Mouse (Mus musculus): Measurements from ENCODE around the gene Synm. TPM values are rescaled to one million over a fixed set of nuclear protein-coding genes. Genes with fewer than 3 reads are reported as not detected.

The Synm gene
- polyA plus RNA-seq, 1 experiment from 2014 or later = 4.0 TPM

GRCm38 (mm10) chr7:67758506-67758857, 1.1 kb downstream of the Synm start:
- ATAC-seq (ENCODE audit: low read depth) = no peak; the same call in 1 of the 2 replicates
- H3K9me3 ChIP-seq (ENCODE audit: control insufficient read depth, low read length) = no peaks in the 10 kb centered on the region
- H3K9ac ChIP-seq (replicated peaks; ENCODE audit: low read depth, low read length) = peak overlapping the region; percentile 64
- peak overlapping the region; percentile 74 for H3K27ac ChIP-seq (ENCODE audit: low read depth, low read length)
- WGBS = 1% methylated on average over 19 of the region's 19 CpGs
- H3K36me3 ChIP-seq (ENCODE audit: control insufficient read depth, insufficient read depth, low read length) = no peaks in the 10 kb centered on the region
- H3K4me2 ChIP-seq (ENCODE audit: low read depth, low read length) = peak overlapping the region; percentile 98
- H3K4me1 ChIP-seq (ENCODE audit: control insufficient read depth, insufficient read depth, low read length) = no peaks in the 10 kb centered on the region
- H3K27me3 ChIP-seq (ENCODE audit: control insufficient read depth, insufficient read depth, low read length) = 0 out of 2 replicates have a peak, but pooled peaks cover 3% of the 10 kb centered on the region
- peak overlapping the region; percentile 57 for H3K4me3 ChIP-seq (ENCODE audit: low read depth, low read length)

DNA sequence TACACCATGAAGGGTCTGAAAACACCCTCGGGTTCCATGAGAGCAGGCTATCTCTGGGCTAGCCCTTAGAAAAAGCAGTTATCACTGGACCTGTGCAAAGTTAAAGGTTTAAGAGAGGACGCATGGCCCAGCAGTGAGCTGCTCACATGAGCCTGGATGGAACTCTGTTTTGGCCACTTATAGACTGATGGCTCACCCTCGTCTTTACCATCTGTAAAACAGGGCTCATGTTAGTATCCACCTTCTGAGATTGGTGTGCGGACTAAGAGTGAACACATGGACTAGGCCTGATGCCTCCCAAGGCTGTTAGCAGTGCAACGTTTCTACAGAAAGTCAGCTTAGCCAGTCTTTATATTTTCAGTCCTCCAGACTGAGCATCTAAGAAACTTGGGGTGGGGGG, 2.9 kb downstream of the Synm start:
- 87% methylated on average over 5 of the region's 5 CpGs for WGBS
- Histone ChIP-seq H3K27me3 (ENCODE audit: control insufficient read depth, insufficient read depth, low read length) (0 out of 2 replicates have a peak, but pooled peaks cover 3% of the 10 kb centered on the region), H3K36me3 (ENCODE audit: control insufficient read depth, insufficient read depth, low read length) (no peaks in the 10 kb centered on the region), H3K4me2 (ENCODE audit: low read depth, low read length) (no peak overlapping the region), H3K4me3 (ENCODE audit: low read depth, low read length) (no peak overlapping the region), H3K4me1 (ENCODE audit: control insufficient read depth, insufficient read depth, low read length) (no peaks in the 10 kb centered on the region), H3K27ac (ENCODE audit: low read depth, low read length) (no peak overlapping the region), H3K9me3 (ENCODE audit: control insufficient read depth, low read length) (no peaks in the 10 kb centered on the region), H3K9ac (replicated peaks; ENCODE audit: low read depth, low read length) (no peak overlapping the region)
- no peak for ATAC-seq (ENCODE audit: low read depth)

DNA sequence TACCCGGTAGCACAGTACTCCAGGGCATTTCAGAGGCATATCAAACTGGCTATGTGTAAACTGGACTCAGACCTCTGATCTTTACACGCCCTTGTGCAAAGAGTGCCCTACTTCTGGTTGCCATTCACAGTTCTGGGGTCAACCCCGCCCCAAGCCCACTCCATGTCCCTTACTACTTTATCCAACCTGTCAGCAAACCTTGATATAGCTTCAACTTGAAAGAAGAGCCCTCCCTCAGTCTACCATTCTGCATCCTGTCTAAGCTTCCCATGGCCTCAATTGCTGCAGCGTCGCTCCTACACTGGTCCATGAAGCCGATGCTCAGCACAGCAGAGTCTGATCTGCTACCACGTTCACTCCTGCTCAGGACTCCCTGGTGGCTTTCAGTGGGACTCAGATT, 4.2 kb downstream of the Synm start:
- Histone ChIP-seq H3K27ac (ENCODE audit: low read depth, low read length) (no peak overlapping the region), H3K4me1 (ENCODE audit: control insufficient read depth, insufficient read depth, low read length) (no peaks in the 10 kb centered on the region), H3K36me3 (ENCODE audit: control insufficient read depth, insufficient read depth, low read length) (no peaks in the 10 kb centered on the region), H3K9me3 (ENCODE audit: control insufficient read depth, low read length) (no peaks in the 10 kb centered on the region), H3K27me3 (ENCODE audit: control insufficient read depth, insufficient read depth, low read length) (0 out of 2 replicates have a peak, but pooled peaks cover 3% of the 10 kb centered on the region), H3K9ac (replicated peaks; ENCODE audit: low read depth, low read length) (no peak overlapping the region), H3K4me3 (ENCODE audit: low read depth, low read length) (no peak overlapping the region), H3K4me2 (ENCODE audit: low read depth, low read length) (no peak overlapping the region)
- 90% methylated on average over 7 of the region's 7 CpGs for WGBS
- no peak for ATAC-seq (ENCODE audit: low read depth)

DNA sequence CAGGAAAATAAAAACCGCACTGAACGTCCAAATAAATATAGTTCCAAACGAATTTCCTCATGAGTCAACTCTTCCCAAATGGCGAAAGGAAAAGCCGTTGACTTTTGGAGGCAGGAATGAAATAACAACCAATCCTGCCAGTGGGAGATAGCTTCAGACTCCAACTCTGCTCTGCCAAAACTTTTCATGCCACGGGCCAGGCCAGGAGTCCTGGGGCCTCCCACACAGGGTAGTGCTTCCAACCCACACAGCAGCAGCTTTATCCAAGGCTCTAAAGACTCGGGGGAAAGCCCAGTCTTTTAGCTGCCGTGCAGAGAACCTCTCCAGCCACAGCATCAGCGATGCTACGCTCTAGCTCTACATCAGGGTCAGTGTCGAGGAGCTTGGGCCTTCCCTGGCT, 4.9 kb downstream of the Synm start:
- Histone ChIP-seq H3K36me3 (ENCODE audit: control insufficient read depth, insufficient read depth, low read length) (no peaks in the 10 kb centered on the region), H3K4me1 (ENCODE audit: control insufficient read depth, insufficient read depth, low read length) (no peaks in the 10 kb centered on the region), H3K9ac (replicated peaks; ENCODE audit: low read depth, low read length) (no peak overlapping the region), H3K4me3 (ENCODE audit: low read depth, low read length) (no peak overlapping the region), H3K4me2 (ENCODE audit: low read depth, low read length) (no peak overlapping the region), H3K27ac (ENCODE audit: low read depth, low read length) (no peak overlapping the region), H3K27me3 (ENCODE audit: control insufficient read depth, insufficient read depth, low read length) (0 out of 2 replicates have a peak, but pooled peaks cover 3% of the 10 kb centered on the region), H3K9me3 (ENCODE audit: control insufficient read depth, low read length) (no peaks in the 10 kb centered on the region)
- 77% methylated on average over 11 of the region's 11 CpGs for WGBS
- ATAC-seq (ENCODE audit: low read depth) = no peak

DNA sequence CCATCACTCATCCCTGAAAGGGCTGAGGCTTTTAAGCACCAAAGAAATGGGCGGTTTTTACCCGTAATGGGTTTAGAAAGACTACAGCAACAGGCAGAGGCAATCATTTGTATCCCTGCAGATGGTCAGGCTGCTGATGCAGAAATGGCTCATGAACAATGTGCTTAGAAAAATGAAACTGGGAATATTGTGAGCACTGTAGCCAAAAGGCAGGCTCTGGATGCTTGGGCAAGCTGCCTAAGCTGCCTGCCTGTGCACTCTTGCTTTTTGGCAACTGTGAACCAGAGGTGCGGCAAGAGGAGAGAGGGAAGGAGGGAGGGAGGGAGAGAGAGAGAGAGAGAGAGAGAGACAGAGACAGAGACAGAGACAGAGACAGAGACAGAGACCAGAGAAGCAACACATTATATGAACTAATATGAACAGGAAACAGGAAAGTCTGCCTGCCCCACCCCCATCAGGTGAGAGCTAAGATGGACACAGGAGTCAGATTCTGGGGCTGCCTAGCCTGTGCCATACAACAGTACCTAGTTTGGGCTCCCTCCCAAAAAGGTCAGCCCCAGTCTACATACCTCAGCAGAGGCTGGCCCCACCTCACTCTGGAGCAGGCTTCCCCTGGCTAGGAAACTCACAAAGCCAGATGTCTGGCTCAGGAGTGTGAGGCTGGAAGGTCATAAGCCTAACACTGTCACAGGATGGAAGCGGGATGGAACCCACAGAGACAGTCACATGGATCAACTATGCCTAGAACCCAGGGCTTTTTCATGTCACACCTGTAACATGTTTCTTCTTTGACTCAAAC, 9.9 kb downstream of the Synm start:
- 61% methylated on average over 4 of the region's 4 CpGs for WGBS
- H3K9ac ChIP-seq (replicated peaks; ENCODE audit: low read depth, low read length) = no peak overlapping the region

DNA sequence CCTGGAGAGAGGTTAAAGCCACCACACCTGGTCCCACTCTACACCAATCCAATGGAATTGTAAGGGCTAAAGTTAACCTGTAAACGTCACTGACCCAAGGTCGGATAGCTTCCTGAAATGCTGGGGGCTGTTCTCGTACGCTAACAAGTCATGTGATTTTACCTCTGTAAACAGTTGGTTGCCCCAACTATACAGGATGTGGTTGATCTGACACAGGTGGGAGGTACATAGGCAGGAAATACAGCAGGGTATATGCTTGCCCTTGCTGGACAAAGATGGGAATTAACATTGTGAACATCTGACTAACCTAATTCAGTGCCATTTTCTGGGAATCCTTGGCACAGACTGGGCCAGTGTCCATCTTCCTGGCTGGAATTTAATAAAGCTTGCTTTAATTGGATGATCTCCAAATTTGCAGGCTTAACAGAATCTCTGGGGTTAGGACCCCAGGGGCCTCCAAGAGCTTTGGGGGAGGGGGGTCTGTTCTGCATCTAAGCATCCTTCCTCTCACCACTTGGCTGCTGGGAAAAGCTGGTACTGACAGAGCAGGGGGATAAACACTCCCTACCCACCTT, 11.7 kb downstream of the Synm start:
- no peaks in the 10 kb centered on the region for H3K4me1 ChIP-seq (ENCODE audit: control insufficient read depth, insufficient read depth, low read length)
- no peak for ATAC-seq (ENCODE audit: low read depth)
- no peaks in the 10 kb centered on the region for H3K27me3 ChIP-seq (ENCODE audit: control insufficient read depth, insufficient read depth, low read length)
- no peaks in the 10 kb centered on the region for H3K36me3 ChIP-seq (ENCODE audit: control insufficient read depth, insufficient read depth, low read length)
- H3K9ac ChIP-seq (replicated peaks; ENCODE audit: low read depth, low read length) = no peak overlapping the region
- H3K4me2 ChIP-seq (ENCODE audit: low read depth, low read length) = no peak overlapping the region
- H3K27ac ChIP-seq (ENCODE audit: low read depth, low read length) = no peak overlapping the region
- H3K9me3 ChIP-seq (ENCODE audit: control insufficient read depth, low read length) = no peaks in the 10 kb centered on the region
- H3K4me3 ChIP-seq (ENCODE audit: low read depth, low read length) = no peak overlapping the region
- WGBS = 92% methylated on average over 4 of the region's 4 CpGs

More for the DNA sequence above, 9.9 kb downstream of the Synm start:
- Histone ChIP-seq H3K27ac (ENCODE audit: low read depth, low read length) (no peak overlapping the region), H3K9me3 (ENCODE audit: control insufficient read depth, low read length) (no peaks in the 10 kb centered on the region), H3K36me3 (ENCODE audit: control insufficient read depth, insufficient read depth, low read length) (no peaks in the 10 kb centered on the region), H3K27me3 (ENCODE audit: control insufficient read depth, insufficient read depth, low read length) (no peaks in the 10 kb centered on the region), H3K4me3 (ENCODE audit: low read depth, low read length) (no peak overlapping the region), H3K4me2 (ENCODE audit: low read depth, low read length) (no peak overlapping the region), H3K4me1 (ENCODE audit: control insufficient read depth, insufficient read depth, low read length) (no peaks in the 10 kb centered on the region)
- ATAC-seq (ENCODE audit: low read depth) = no peak

GRCm38 (mm10) chr7:67741706-67742105, 17.8 kb downstream of the Synm start:
- 83% methylated on average over 7 of the region's 7 CpGs for WGBS
- no peak overlapping the region for H3K27ac ChIP-seq (ENCODE audit: low read depth, low read length)
- H3K4me2 ChIP-seq (ENCODE audit: low read depth, low read length) = no peak overlapping the region
- H3K9me3 ChIP-seq (ENCODE audit: control insufficient read depth, low read length) = no peaks in the 10 kb centered on the region
- no peak overlapping the region for H3K4me3 ChIP-seq (ENCODE audit: low read depth, low read length)
- no peak overlapping the region for H3K9ac ChIP-seq (replicated peaks; ENCODE audit: low read depth, low read length)
- ATAC-seq (ENCODE audit: low read depth) = no peak
- no peaks in the 10 kb centered on the region for H3K4me1 ChIP-seq (ENCODE audit: control insufficient read depth, insufficient read depth, low read length)
- no peaks in the 10 kb centered on the region for H3K27me3 ChIP-seq (ENCODE audit: control insufficient read depth, insufficient read depth, low read length)
- H3K36me3 ChIP-seq (ENCODE audit: control insufficient read depth, insufficient read depth, low read length) = no peaks in the 10 kb centered on the region

GRCm38 (mm10) chr7:67740796-67741195, 18.7 kb downstream of the Synm start:
- no peak for ATAC-seq (ENCODE audit: low read depth)
- Histone ChIP-seq H3K27ac (ENCODE audit: low read depth, low read length) (no peak overlapping the region), H3K27me3 (ENCODE audit: control insufficient read depth, insufficient read depth, low read length) (no peaks in the 10 kb centered on the region), H3K4me1 (ENCODE audit: control insufficient read depth, insufficient read depth, low read length) (peaks cover 5% of the 10 kb centered on the region; the same call in 1 of the 2 replicates), H3K9me3 (ENCODE audit: control insufficient read depth, low read length) (no peaks in the 10 kb centered on the region), H3K9ac (replicated peaks; ENCODE audit: low read depth, low read length) (no peak overlapping the region), H3K4me3 (ENCODE audit: low read depth, low read length) (no peak overlapping the region), H3K36me3 (ENCODE audit: control insufficient read depth, insufficient read depth, low read length) (no peaks in the 10 kb centered on the region), H3K4me2 (ENCODE audit: low read depth, low read length) (no peak overlapping the region)
- WGBS = 85% methylated on average over 5 of the region's 5 CpGs

GRCm38 (mm10) chr7:67740382-67740781, 19.2 kb downstream of the Synm start:
- WGBS = 86% methylated on average over 4 of the region's 4 CpGs
- Histone ChIP-seq H3K27ac (ENCODE audit: low read depth, low read length) (no peak overlapping the region), H3K4me1 (ENCODE audit: control insufficient read depth, insufficient read depth, low read length) (peaks cover 5% of the 10 kb centered on the region; the same call in 1 of the 2 replicates), H3K9me3 (ENCODE audit: control insufficient read depth, low read length) (no peaks in the 10 kb centered on the region), H3K9ac (replicated peaks; ENCODE audit: low read depth, low read length) (no peak overlapping the region), H3K36me3 (ENCODE audit: control insufficient read depth, insufficient read depth, low read length) (no peaks in the 10 kb centered on the region), H3K4me2 (ENCODE audit: low read depth, low read length) (no peak overlapping the region), H3K4me3 (ENCODE audit: low read depth, low read length) (no peak overlapping the region), H3K27me3 (ENCODE audit: control insufficient read depth, insufficient read depth, low read length) (no peaks in the 10 kb centered on the region)
- ATAC-seq (ENCODE audit: low read depth) = no peak

Measured in neural tube, embryonic 14.5 days (tissue).